Mouse (Mus musculus): ENCODE data around the gene Unc93b1. TPM values are rescaled to one million over a fixed set of nuclear protein-coding genes. Genes with fewer than 3 reads are reported as not detected.

Unc93b1 gene
- polyA plus RNA-seq, 1 experiment = not detected

- H3K27ac ChIP-seq (ENCODE audit: insufficient read depth, low read depth, low read length) = no peak overlapping the region
Observed at GRCm38 (mm10) chr19:3935896-3936850, 1.2 kb downstream of the Unc93b1 start.

GRCm38 (mm10) chr19:3942315-3942714, 7.3 kb downstream of the Unc93b1 start:
- 84% methylated on average over 7 of the region's 7 CpGs for WGBS
- Histone ChIP-seq H3K4me1 (ENCODE audit: control insufficient read depth, insufficient read depth, low read length) (peaks cover 3% of the 10 kb centered on the region), H3K27ac (ENCODE audit: insufficient read depth, low read depth, low read length) (no peak overlapping the region), H3K4me3 (ENCODE audit: insufficient read depth, low read depth, low read length) (no peak overlapping the region)
- TF ChIP-seq CTCF (IDR thresholded peaks at IDR 0.05; ENCODE audit: insufficient read depth, low read depth, low read length) = no peak
- no peak for TF ChIP-seq POLR2A (IDR thresholded peaks at IDR 0.05; ENCODE audit: insufficient read depth, low read depth, low read length)

More at GRCm38 (mm10) chr19:3935896-3936850, 1.2 kb downstream of the Unc93b1 start:
- TF ChIP-seq CTCF (IDR thresholded peaks at IDR 0.05; ENCODE audit: insufficient read depth, low read depth, low read length) (no peak), POLR2A (IDR thresholded peaks at IDR 0.05; ENCODE audit: insufficient read depth, low read depth, low read length) (0 out of 2 replicates have a peak, but pooled peaks have one; percentile 14)
- peak overlapping the region; percentile 47 for H3K4me3 ChIP-seq (ENCODE audit: insufficient read depth, low read depth, low read length)
- 8% methylated on average over 22 of the region's 22 CpGs for whole genome bisulfite sequencing
- H3K4me1 ChIP-seq (ENCODE audit: control insufficient read depth, insufficient read depth, low read length) = peaks cover 12% of the 10 kb centered on the region

DNA sequence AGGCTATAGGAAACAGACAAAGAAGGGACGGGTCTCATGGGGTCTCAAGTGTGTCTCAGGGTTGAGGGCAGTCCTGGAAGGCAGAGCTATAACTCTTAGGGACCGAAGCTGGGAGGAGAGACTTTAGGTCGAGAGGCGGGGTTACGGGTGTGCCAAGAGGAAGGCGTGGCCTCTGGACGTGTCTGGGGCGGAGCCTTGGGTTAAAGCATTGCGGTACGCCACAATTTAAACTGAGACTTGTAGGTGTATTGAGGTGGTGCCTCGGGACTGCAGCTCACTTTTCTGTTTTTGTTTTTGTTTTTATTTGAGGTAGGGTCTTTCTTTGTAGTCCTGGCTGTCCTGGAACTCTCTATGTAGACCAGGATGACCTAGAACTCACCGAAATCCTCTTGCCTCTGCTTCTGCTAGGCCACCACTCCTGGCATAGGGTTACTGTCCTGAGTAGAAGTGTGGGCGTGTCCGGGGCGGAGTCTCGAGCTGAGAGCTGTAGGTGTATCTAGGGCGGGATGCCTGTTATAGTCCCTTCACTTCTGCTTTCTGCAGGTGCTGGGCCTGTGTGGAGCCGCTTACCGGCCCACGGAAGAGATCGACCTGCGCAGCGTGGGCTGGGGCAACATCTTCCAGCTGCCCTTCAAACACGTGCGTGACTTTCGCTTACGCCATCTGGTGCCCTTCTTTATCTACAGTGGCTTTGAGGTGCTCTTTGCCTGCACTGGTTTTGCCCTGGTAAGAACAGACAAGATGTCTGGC, 8.2 kb downstream of the Unc93b1 start:
- 32% methylated on average over 27 of the region's 27 CpGs for WGBS
- H3K4me1 ChIP-seq (ENCODE audit: control insufficient read depth, insufficient read depth, low read length) = peaks cover 3% of the 10 kb centered on the region
- no peak overlapping the region for H3K4me3 ChIP-seq (ENCODE audit: insufficient read depth, low read depth, low read length)
- no peak overlapping the region for H3K27ac ChIP-seq (ENCODE audit: insufficient read depth, low read depth, low read length)
- TF ChIP-seq CTCF (IDR thresholded peaks at IDR 0.05; ENCODE audit: insufficient read depth, low read depth, low read length) = no peak
- no peak for TF ChIP-seq POLR2A (IDR thresholded peaks at IDR 0.05; ENCODE audit: insufficient read depth, low read depth, low read length)

GRCm38 (mm10) chr19:3945872-3946564, 11.0 kb downstream of the Unc93b1 start:
- Histone ChIP-seq H3K4me3 (ENCODE audit: insufficient read depth, low read depth, low read length) (no peak overlapping the region), H3K27ac (ENCODE audit: insufficient read depth, low read depth, low read length) (no peak overlapping the region), H3K4me1 (ENCODE audit: control insufficient read depth, insufficient read depth, low read length) (peaks cover 3% of the 10 kb centered on the region)
- TF ChIP-seq CTCF (IDR thresholded peaks at IDR 0.05; ENCODE audit: insufficient read depth, low read depth, low read length) = no peak
- TF ChIP-seq POLR2A (IDR thresholded peaks at IDR 0.05; ENCODE audit: insufficient read depth, low read depth, low read length) = no peak
- 36% methylated on average over 10 of the region's 10 CpGs for WGBS

DNA sequence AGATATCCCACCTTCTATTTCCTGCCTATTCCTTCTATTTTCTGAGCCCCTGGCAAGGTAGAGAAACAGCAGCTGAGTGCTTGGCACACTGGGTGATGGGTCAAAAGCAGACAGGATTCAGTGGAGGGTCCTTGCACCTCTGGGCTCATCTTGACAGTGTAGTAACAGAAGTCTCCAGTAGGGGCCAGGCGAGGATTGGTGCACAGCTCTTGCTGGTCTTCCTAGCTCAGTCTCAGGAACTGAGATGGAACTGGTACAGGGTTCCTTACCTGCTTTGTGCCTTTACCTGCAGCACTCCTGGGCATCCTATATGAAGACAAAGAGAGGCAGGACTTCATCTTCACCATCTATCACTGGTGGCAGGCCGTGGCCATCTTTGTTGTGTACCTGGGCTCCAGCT, 11.7 kb downstream of the Unc93b1 start:
- no peak overlapping the region for H3K4me3 ChIP-seq (ENCODE audit: insufficient read depth, low read depth, low read length)
- peak; percentile 36; the same call in 1 of the 2 replicates for TF ChIP-seq CTCF (IDR thresholded peaks at IDR 0.05; ENCODE audit: insufficient read depth, low read depth, low read length)
- TF ChIP-seq POLR2A (IDR thresholded peaks at IDR 0.05; ENCODE audit: insufficient read depth, low read depth, low read length) = no peak
- H3K27ac ChIP-seq (ENCODE audit: insufficient read depth, low read depth, low read length) = no peak overlapping the region
- H3K4me1 ChIP-seq (ENCODE audit: control insufficient read depth, insufficient read depth, low read length) = peaks cover 3% of the 10 kb centered on the region
- 24% methylated on average over 2 of the region's 2 CpGs for WGBS

GRCm38 (mm10) chr19:3947813-3948212, 12.8 kb downstream of the Unc93b1 start:
- H3K27ac ChIP-seq (ENCODE audit: insufficient read depth, low read depth, low read length) = no peak overlapping the region
- peaks cover 3% of the 10 kb centered on the region for H3K4me1 ChIP-seq (ENCODE audit: control insufficient read depth, insufficient read depth, low read length)
- 84% methylated on average over 3 of the region's 3 CpGs for WGBS
- no peak for TF ChIP-seq POLR2A (IDR thresholded peaks at IDR 0.05; ENCODE audit: insufficient read depth, low read depth, low read length)
- TF ChIP-seq CTCF (IDR thresholded peaks at IDR 0.05; ENCODE audit: insufficient read depth, low read depth, low read length) = no peak
- no peak overlapping the region for H3K4me3 ChIP-seq (ENCODE audit: insufficient read depth, low read depth, low read length)

- no peak overlapping the region for H3K27ac ChIP-seq (ENCODE audit: insufficient read depth, low read depth, low read length)
- no peak overlapping the region for H3K4me3 ChIP-seq (ENCODE audit: insufficient read depth, low read depth, low read length)
- TF ChIP-seq POLR2A (IDR thresholded peaks at IDR 0.05; ENCODE audit: insufficient read depth, low read depth, low read length) = no peak
- no peak for TF ChIP-seq CTCF (IDR thresholded peaks at IDR 0.05; ENCODE audit: insufficient read depth, low read depth, low read length)
- H3K4me1 ChIP-seq (ENCODE audit: control insufficient read depth, insufficient read depth, low read length) = no peaks in the 10 kb centered on the region
- 77% methylated on average over 14 of the region's 14 CpGs for WGBS
Observed at GRCm38 (mm10) chr19:3948546-3948945, 13.6 kb downstream of the Unc93b1 start.

- Histone ChIP-seq H3K27ac (ENCODE audit: insufficient read depth, low read depth, low read length) (no peak overlapping the region), H3K4me1 (ENCODE audit: control insufficient read depth, insufficient read depth, low read length) (no peaks in the 10 kb centered on the region), H3K4me3 (ENCODE audit: insufficient read depth, low read depth, low read length) (no peak overlapping the region)
- 90% methylated on average over 3 of the region's 3 CpGs for WGBS
- no peak for TF ChIP-seq CTCF (IDR thresholded peaks at IDR 0.05; ENCODE audit: insufficient read depth, low read depth, low read length)
- TF ChIP-seq POLR2A (IDR thresholded peaks at IDR 0.05; ENCODE audit: insufficient read depth, low read depth, low read length) = no peak
Observed at GRCm38 (mm10) chr19:3950331-3950730, 15.3 kb downstream of the Unc93b1 start.

Data from olfactory bulb, adult 2 months (tissue).